Mouse (Mus musculus) right cerebral cortex, postnatal 4 days (tissue): ENCODE results near the gene Pgm1.

Experiments used
- DNase-seq: peaks from one replicate; pipeline ENCODE4 v3.0.0-alpha.2; 2022

The Pgm1 gene

GRCm38 (mm10) chr4:99958084-99958815 lies 29.0 kb downstream of the Pgm1 start:
- DNase-seq: no peak

GRCm38 (mm10) chr4:99959308-99959707 lies 30.1 kb downstream of the Pgm1 start:
- DNase-seq: no peak

GRCm38 (mm10) chr4:99966555-99966954 lies 37.3 kb downstream of the Pgm1 start:
- DNase-seq: no peak

- DNase-seq: no peak
Observed at GRCm38 (mm10) chr4:99969328-99969727, 40.1 kb downstream of the Pgm1 start.

GRCm38 (mm10) chr4:99970097-99970496 lies 40.9 kb downstream of the Pgm1 start:
- no peak for DNase-seq

- DNase-seq: no peak
Observed at GRCm38 (mm10) chr4:99972886-99973285, 43.7 kb downstream of the Pgm1 start.

- DNase-seq: no peak
Observed at GRCm38 (mm10) chr4:99973931-99974330, 44.7 kb downstream of the Pgm1 start.

GRCm38 (mm10) chr4:99974375-99974774 lies 45.2 kb downstream of the Pgm1 start:
- no peak for DNase-seq

GRCm38 (mm10) chr4:99979326-99979725 lies 50.1 kb downstream of the Pgm1 start:
- DNase-seq: no peak

- DNase-seq: no peak
Observed at GRCm38 (mm10) chr4:99981216-99981615, 52.0 kb downstream of the Pgm1 start.

GRCm38 (mm10) chr4:99983652-99984368 lies 54.6 kb downstream of the Pgm1 start:
- DNase-seq: no peak

GRCm38 (mm10) chr4:99984369-99984752 lies 55.1 kb downstream of the Pgm1 start:
- no peak for DNase-seq

- DNase-seq: no peak
Observed at GRCm38 (mm10) chr4:99985086-99985485, 55.9 kb downstream of the Pgm1 start.

GRCm38 (mm10) chr4:99985631-99986030 lies 56.4 kb downstream of the Pgm1 start:
- DNase-seq: no peak

GRCm38 (mm10) chr4:99986609-99987008 lies 57.4 kb downstream of the Pgm1 start:
- no peak for DNase-seq

- no peak for DNase-seq
Observed at GRCm38 (mm10) chr4:99988771-99989170, 59.6 kb downstream of the Pgm1 start.

GRCm38 (mm10) chr4:100000971-100001370 lies 71.8 kb downstream of the Pgm1 start:
- DNase-seq: no peak

GRCm38 (mm10) chr4:100001806-100002205 lies 72.6 kb downstream of the Pgm1 start:
- DNase-seq: no peak

GRCm38 (mm10) chr4:100007721-100008120 lies 78.5 kb downstream of the Pgm1 start:
- no peak for DNase-seq

GRCm38 (mm10) chr4:100008371-100009090 lies 79.3 kb downstream of the Pgm1 start:
- peak; percentile 55 for DNase-seq

- DNase-seq: no peak
Observed at GRCm38 (mm10) chr4:100009211-100009678, 80.0 kb downstream of the Pgm1 start.

- no peak for DNase-seq
Observed at GRCm38 (mm10) chr4:100010916-100011315, 81.7 kb downstream of the Pgm1 start.

- DNase-seq: no peak
Observed at GRCm38 (mm10) chr4:100011563-100011962, 82.3 kb downstream of the Pgm1 start.
